Mouse (Mus musculus): ENCODE results near the gene Slit2. TPM values are rescaled to one million over a fixed set of nuclear protein-coding genes. Genes with fewer than 3 reads are reported as not detected.
"Not testable (repeated sequence)": the region's sequence is repeated elsewhere in the genome, so short reads cannot be mapped to it uniquely, and the experiment has no call there.

The Slit2 gene
- polyA plus RNA-seq, 1 experiment from 2014 or later = 12.8 TPM

GRCm38 (mm10) chr5:48230430-48231080, 247.6 kb downstream of the Slit2 start:
- DNase-seq (ENCODE audit: low spot score) (no peak), ATAC-seq (ENCODE audit: insufficient number of reproducible peaks, low FRiP score, low TSS enrichment, low read depth) (no peak)
- 83% methylated on average over 6 of the region's 6 CpGs for WGBS
- no peaks in the 10 kb centered on the region for H3K27me3 ChIP-seq (ENCODE audit: control insufficient read depth, insufficient read depth, low read length)
- no peak overlapping the region for H3K27ac ChIP-seq (replicated peaks; ENCODE audit: low read depth, low read length)
- no peak overlapping the region for H3K4me3 ChIP-seq (ENCODE audit: low read depth, low read length)
- no peak overlapping the region for H3K9ac ChIP-seq (ENCODE audit: low read length)
- H3K4me2 ChIP-seq (ENCODE audit: low read depth, severe bottlenecking) = no peak overlapping the region
- no peaks in the 10 kb centered on the region for H3K4me1 ChIP-seq (ENCODE audit: control insufficient read depth, insufficient read depth, low read length)
- no peaks in the 10 kb centered on the region for H3K9me3 ChIP-seq (ENCODE audit: control insufficient read depth, low read length)
- no peaks in the 10 kb centered on the region for H3K36me3 ChIP-seq (ENCODE audit: control insufficient read depth, insufficient read depth, low read length)

DNA sequence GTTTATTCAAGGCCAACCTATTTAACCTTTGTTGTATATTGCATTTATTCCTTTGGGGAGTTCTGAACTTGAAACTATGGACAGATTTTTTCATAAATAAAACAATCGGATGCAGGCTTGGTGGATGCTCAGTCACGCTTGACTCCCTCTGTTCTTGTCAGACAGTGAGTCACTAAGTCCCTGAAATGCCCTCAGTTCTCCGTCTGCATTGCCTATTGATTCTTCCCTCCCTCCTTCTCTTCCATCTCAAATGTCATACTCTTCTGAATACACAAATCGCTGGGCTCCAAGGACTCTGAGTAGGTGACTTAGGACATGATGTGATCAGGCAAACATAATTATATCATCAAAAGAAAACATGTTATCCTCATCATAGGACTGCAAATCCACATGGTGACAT, 251.8 kb downstream of the Slit2 start:
- 82% methylated on average over 4 of the region's 4 CpGs for WGBS
- Histone ChIP-seq H3K27ac (replicated peaks; ENCODE audit: low read depth, low read length) (no peak overlapping the region), H3K9me3 (ENCODE audit: control insufficient read depth, low read length) (no peaks in the 10 kb centered on the region), H3K9ac (ENCODE audit: low read length) (no peak overlapping the region), H3K4me2 (ENCODE audit: low read depth, severe bottlenecking) (no peak overlapping the region), H3K4me3 (ENCODE audit: low read depth, low read length) (no peak overlapping the region), H3K4me1 (ENCODE audit: control insufficient read depth, insufficient read depth, low read length) (no peaks in the 10 kb centered on the region), H3K27me3 (ENCODE audit: control insufficient read depth, insufficient read depth, low read length) (no peaks in the 10 kb centered on the region), H3K36me3 (ENCODE audit: control insufficient read depth, insufficient read depth, low read length) (no peaks in the 10 kb centered on the region)
- ATAC-seq (ENCODE audit: insufficient number of reproducible peaks, low FRiP score, low TSS enrichment, low read depth) (no peak), DNase-seq (ENCODE audit: low spot score) (no peak)

- Histone ChIP-seq H3K4me2 (ENCODE audit: low read depth, severe bottlenecking) (no peak overlapping the region), H3K9ac (ENCODE audit: low read length) (no peak overlapping the region), H3K4me1 (ENCODE audit: control insufficient read depth, insufficient read depth, low read length) (no peaks in the 10 kb centered on the region), H3K27me3 (ENCODE audit: control insufficient read depth, insufficient read depth, low read length) (no peaks in the 10 kb centered on the region), H3K4me3 (ENCODE audit: low read depth, low read length) (no peak overlapping the region), H3K27ac (replicated peaks; ENCODE audit: low read depth, low read length) (no peak overlapping the region), H3K36me3 (ENCODE audit: control insufficient read depth, insufficient read depth, low read length) (no peaks in the 10 kb centered on the region), H3K9me3 (ENCODE audit: control insufficient read depth, low read length) (no peaks in the 10 kb centered on the region)
- ATAC-seq (ENCODE audit: insufficient number of reproducible peaks, low FRiP score, low TSS enrichment, low read depth) (no peak), DNase-seq (ENCODE audit: low spot score) (no peak)
- WGBS = 92% methylated on average over 6 of the region's 6 CpGs
These were observed 252.3 kb downstream of the Slit2 start for GRCm38 (mm10) chr5:48235270-48235669.

GRCm38 (mm10) chr5:48240751-48241150, 257.8 kb downstream of the Slit2 start:
- 42% methylated on average over 6 of the region's 6 CpGs for whole genome bisulfite sequencing
- H3K27me3 ChIP-seq (ENCODE audit: control insufficient read depth, insufficient read depth, low read length); H3K36me3 ChIP-seq (ENCODE audit: control insufficient read depth, insufficient read depth, low read length); H3K4me1 ChIP-seq (ENCODE audit: control insufficient read depth, insufficient read depth, low read length); ATAC-seq (ENCODE audit: insufficient number of reproducible peaks, low FRiP score, low TSS enrichment, low read depth); H3K9ac ChIP-seq (ENCODE audit: low read length); H3K4me3 ChIP-seq (ENCODE audit: low read depth, low read length); H3K4me2 ChIP-seq (ENCODE audit: low read depth, severe bottlenecking); H3K27ac ChIP-seq (replicated peaks; ENCODE audit: low read depth, low read length); H3K9me3 ChIP-seq (ENCODE audit: control insufficient read depth, low read length): not testable (repeated sequence)
- peak; percentile 53 for DNase-seq (ENCODE audit: low spot score)

DNA sequence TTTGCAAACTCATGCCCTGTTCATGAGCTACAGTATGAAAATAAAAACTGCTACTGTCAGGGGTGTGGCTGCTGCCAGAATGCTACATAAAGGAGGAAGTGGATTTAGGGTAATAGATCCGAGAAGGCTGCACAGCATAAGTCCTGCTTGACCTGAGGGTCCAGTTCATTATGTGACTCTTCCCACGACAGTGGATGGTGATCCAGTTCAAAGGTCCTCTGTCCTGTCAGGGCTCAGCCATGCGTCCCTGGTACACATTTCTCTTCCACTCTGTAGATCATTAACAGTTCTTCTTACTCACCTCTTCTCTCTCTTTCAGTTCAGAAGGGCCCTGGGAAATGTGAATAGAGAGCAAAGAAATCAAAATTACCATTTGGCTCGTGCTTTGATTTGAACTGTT, 265.4 kb downstream of the Slit2 start:
- 75% methylated on average over 4 of the region's 4 CpGs for WGBS
- H3K36me3 ChIP-seq (ENCODE audit: control insufficient read depth, insufficient read depth, low read length) = no peaks in the 10 kb centered on the region
- H3K27ac ChIP-seq (replicated peaks; ENCODE audit: low read depth, low read length) = no peak overlapping the region
- no peaks in the 10 kb centered on the region for H3K9me3 ChIP-seq (ENCODE audit: control insufficient read depth, low read length)
- H3K4me1 ChIP-seq (ENCODE audit: control insufficient read depth, insufficient read depth, low read length) = no peaks in the 10 kb centered on the region
- no peak for DNase-seq (ENCODE audit: low spot score)
- H3K4me2 ChIP-seq (ENCODE audit: low read depth, severe bottlenecking) = no peak overlapping the region
- no peaks in the 10 kb centered on the region for H3K27me3 ChIP-seq (ENCODE audit: control insufficient read depth, insufficient read depth, low read length)
- no peak overlapping the region for H3K9ac ChIP-seq (ENCODE audit: low read length)
- H3K4me3 ChIP-seq (ENCODE audit: low read depth, low read length) = no peak overlapping the region
- no peak for ATAC-seq (ENCODE audit: insufficient number of reproducible peaks, low FRiP score, low TSS enrichment, low read depth)

DNA sequence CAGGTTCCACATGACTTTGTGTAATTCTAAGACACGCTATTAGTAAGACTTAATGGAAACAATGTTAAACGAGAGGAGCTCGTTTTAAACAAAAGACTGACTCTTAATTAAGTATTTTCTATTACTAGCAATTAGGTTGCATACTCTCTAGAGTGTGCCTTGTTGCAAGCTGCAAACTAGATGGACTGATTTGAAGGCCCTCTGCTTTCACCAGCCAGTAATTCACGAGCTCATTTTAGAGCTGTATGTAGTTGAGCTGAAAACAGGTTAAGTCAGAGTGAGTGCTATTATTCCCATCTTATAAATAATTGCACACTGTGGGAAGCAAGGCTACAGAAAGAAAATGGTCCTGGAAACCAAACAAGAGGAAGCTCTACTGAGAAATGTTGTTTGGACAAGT, 294.6 kb downstream of the Slit2 start:
- no peaks in the 10 kb centered on the region for H3K9me3 ChIP-seq (ENCODE audit: control insufficient read depth, low read length)
- H3K27ac ChIP-seq (replicated peaks; ENCODE audit: low read depth, low read length) = no peak overlapping the region
- H3K9ac ChIP-seq (ENCODE audit: low read length) = no peak overlapping the region
- WGBS = 65% methylated on average over 4 of the region's 4 CpGs
- no peaks in the 10 kb centered on the region for H3K27me3 ChIP-seq (ENCODE audit: control insufficient read depth, insufficient read depth, low read length)
- H3K4me2 ChIP-seq (ENCODE audit: low read depth, severe bottlenecking) = no peak overlapping the region
- no peaks in the 10 kb centered on the region for H3K4me1 ChIP-seq (ENCODE audit: control insufficient read depth, insufficient read depth, low read length)
- no peaks in the 10 kb centered on the region for H3K36me3 ChIP-seq (ENCODE audit: control insufficient read depth, insufficient read depth, low read length)
- ATAC-seq (ENCODE audit: insufficient number of reproducible peaks, low FRiP score, low TSS enrichment, low read depth) (no peak), DNase-seq (ENCODE audit: low spot score) (no peak)
- H3K4me3 ChIP-seq (ENCODE audit: low read depth, low read length) = no peak overlapping the region

DNA sequence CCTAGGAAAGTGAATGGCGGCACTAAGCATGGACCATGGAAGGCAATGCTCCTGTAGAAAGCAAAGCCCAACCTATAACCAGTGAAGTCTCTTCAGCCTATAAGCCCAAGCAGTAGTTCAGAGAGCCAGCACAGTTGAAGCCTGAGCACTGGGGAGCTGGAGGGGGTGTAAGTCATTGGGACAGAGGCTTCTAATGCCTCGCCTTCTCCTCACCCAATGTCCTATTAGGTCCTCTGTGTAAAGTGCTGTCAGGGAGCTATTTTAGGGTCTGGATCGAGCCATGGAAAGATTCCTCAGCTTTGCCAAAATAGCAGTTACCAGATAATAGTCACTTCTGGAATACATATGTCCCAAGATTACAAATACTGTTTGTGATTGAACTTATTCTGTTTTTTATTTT, 318.2 kb downstream of the Slit2 start:
- Histone ChIP-seq H3K36me3 (ENCODE audit: control insufficient read depth, insufficient read depth, low read length) (no peaks in the 10 kb centered on the region; the same call in 1 of the 2 replicates), H3K27me3 (ENCODE audit: control insufficient read depth, insufficient read depth, low read length) (no peaks in the 10 kb centered on the region), H3K9ac (ENCODE audit: low read length) (no peak overlapping the region), H3K4me3 (ENCODE audit: low read depth, low read length) (no peak overlapping the region), H3K9me3 (ENCODE audit: control insufficient read depth, low read length) (no peaks in the 10 kb centered on the region), H3K27ac (replicated peaks; ENCODE audit: low read depth, low read length) (no peak overlapping the region), H3K4me1 (ENCODE audit: control insufficient read depth, insufficient read depth, low read length) (no peaks in the 10 kb centered on the region), H3K4me2 (ENCODE audit: low read depth, severe bottlenecking) (no peak overlapping the region)
- DNase-seq (ENCODE audit: low spot score) (no peak), ATAC-seq (ENCODE audit: insufficient number of reproducible peaks, low FRiP score, low TSS enrichment, low read depth) (no peak)
- WGBS = 90% methylated on average over 3 of the region's 3 CpGs

- DNase-seq (ENCODE audit: low spot score) = no peak
- no peak overlapping the region for H3K27ac ChIP-seq (replicated peaks; ENCODE audit: low read depth, low read length)
- H3K4me1 ChIP-seq (ENCODE audit: control insufficient read depth, insufficient read depth, low read length) = no peaks in the 10 kb centered on the region
- H3K4me2 ChIP-seq (ENCODE audit: low read depth, severe bottlenecking) = no peak overlapping the region
- H3K27me3 ChIP-seq (ENCODE audit: control insufficient read depth, insufficient read depth, low read length) = no peaks in the 10 kb centered on the region
- WGBS = 78% methylated on average over 6 of the region's 6 CpGs
- no peak overlapping the region for H3K4me3 ChIP-seq (ENCODE audit: low read depth, low read length)
- ATAC-seq (ENCODE audit: insufficient number of reproducible peaks, low FRiP score, low TSS enrichment, low read depth) = no peak
- H3K36me3 ChIP-seq (ENCODE audit: control insufficient read depth, insufficient read depth, low read length) = no peaks in the 10 kb centered on the region
- H3K9me3 ChIP-seq (ENCODE audit: control insufficient read depth, low read length) = no peaks in the 10 kb centered on the region
- H3K9ac ChIP-seq (ENCODE audit: low read length) = no peak overlapping the region
These were observed 332.2 kb downstream of the Slit2 start for GRCm38 (mm10) chr5:48315057-48315602.

DNA sequence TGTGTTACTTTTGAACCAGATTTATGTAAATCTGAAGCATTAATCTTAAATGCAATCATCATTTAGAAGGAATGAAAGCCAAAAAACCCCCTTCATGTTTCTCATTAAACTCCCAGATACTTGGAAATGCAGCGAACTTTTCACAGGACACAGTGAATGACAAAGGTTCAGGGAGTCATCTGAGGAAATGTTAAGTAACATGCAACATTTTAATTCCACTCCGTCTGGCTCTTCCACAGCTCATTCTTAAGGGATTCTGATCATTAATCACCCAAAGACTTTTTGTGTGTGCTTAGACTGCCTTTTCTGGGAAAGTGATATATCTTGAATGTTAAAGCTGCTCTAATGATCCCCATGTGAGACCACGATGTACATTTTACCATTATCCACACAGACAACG, 337.7 kb downstream of the Slit2 start:
- Histone ChIP-seq H3K4me2 (ENCODE audit: low read depth, severe bottlenecking) (no peak overlapping the region), H3K36me3 (ENCODE audit: control insufficient read depth, insufficient read depth, low read length) (no peaks in the 10 kb centered on the region), H3K9me3 (ENCODE audit: control insufficient read depth, low read length) (no peaks in the 10 kb centered on the region), H3K27ac (replicated peaks; ENCODE audit: low read depth, low read length) (no peak overlapping the region), H3K27me3 (ENCODE audit: control insufficient read depth, insufficient read depth, low read length) (no peaks in the 10 kb centered on the region), H3K9ac (ENCODE audit: low read length) (no peak overlapping the region), H3K4me1 (ENCODE audit: control insufficient read depth, insufficient read depth, low read length) (no peaks in the 10 kb centered on the region), H3K4me3 (ENCODE audit: low read depth, low read length) (no peak overlapping the region)
- 64% methylated on average over 4 of the region's 4 CpGs for WGBS
- ATAC-seq (ENCODE audit: insufficient number of reproducible peaks, low FRiP score, low TSS enrichment, low read depth) = no peak
- DNase-seq (ENCODE audit: low spot score) = no peak
